Mouse (Mus musculus): Measurements from ENCODE around the gene Arl16.

GRCm38 (mm10) chr11:120452246-120452645 is 15.2 kb downstream of the Arl16 start:
- TF ChIP-seq CTCF (IDR thresholded peaks at IDR 0.05; ENCODE audit: low read depth) (no peak), EP300 (IDR thresholded peaks at IDR 0.05; ENCODE audit: low read depth) (no peak)

All from heart, postnatal 0 days (tissue).